Mouse (Mus musculus): ENCODE results near the gene Calhm1. TPM values are rescaled to one million over a fixed set of nuclear protein-coding genes. Genes with fewer than 3 reads are reported as not detected.
A peak's percentile ranks its signal among the peaks of the same experiment; 100 is the strongest.
"Not testable (repeated sequence)": the region's sequence is repeated elsewhere in the genome, so short reads cannot be mapped to it uniquely, and the experiment has no call there.

Calhm1 gene
- total RNA-seq, 2 experiments from 2014 or later: not detected

DNA sequence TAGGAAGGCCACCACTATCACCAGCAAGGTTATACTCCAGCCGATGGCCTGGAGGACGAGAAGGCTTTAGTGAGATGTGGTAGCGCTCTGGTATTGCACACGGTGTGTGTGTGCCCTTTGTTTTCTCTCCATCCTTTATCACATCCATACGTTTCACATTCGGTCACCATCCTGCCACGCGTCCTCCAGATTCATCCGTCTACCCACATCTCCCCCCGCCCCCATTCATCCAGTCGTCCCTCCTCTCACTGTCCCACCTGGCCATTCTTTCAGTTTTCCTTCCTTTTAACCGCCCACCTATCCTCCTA, 8.0 kb upstream of the Calhm1 start:
- DNase-seq: no peak

- DNase-seq: no peak
Observed at GRCm38 (mm10) chr19:47151332-47152061, 7.4 kb upstream of the Calhm1 start.

DNA sequence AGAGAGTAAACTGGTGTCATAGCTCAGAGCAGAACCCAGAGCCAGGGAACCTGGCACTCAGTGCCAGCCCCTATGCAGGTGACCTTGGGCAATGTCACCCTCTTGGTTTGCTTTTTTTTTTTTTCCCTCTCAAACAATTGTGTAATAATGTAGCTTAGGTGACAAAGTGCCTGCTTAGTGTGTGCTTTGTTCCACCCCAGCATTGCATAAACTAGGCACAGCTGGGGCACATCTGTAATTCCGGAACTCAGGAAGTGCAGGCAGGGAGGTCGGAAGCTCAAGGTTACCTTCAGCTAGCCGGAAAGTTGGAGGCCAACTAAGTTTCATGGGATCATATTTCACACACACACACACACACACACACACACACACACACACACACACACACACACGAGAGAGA, 5.8 kb upstream of the Calhm1 start:
- DNase-seq: no peak

GRCm38 (mm10) chr19:47148267-47148847, 4.3 kb upstream of the Calhm1 start:
- no peak for DNase-seq

DNA sequence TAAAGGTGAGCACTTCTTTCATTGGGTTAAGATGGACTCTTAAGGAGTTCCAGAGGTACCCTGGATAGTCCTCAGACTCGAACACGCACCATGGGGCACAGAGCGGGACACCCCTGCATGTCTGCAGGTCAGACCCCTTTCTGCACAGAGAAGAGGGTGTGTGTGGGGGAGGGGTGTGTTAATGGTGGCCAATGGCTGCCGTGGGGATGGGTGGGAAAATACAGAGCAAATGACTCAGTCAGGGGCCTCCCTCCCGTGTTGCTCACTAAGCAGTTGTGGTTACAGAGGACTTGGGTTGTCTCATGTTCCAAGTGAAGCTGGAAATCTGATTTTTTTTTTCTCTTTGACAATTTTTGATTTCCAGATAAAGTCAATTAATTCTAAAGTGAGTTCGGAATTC, 1.6 kb downstream of the Calhm1 start:
- DNase-seq: no peak

GRCm38 (mm10) chr19:47139611-47140010, 4.4 kb downstream of the Calhm1 start:
- not testable (repeated sequence) for DNase-seq

- DNase-seq: peak; percentile 64
Observed at GRCm38 (mm10) chr19:47137771-47138421, 6.2 kb downstream of the Calhm1 start, which contains the start of gene Calhm2. Calhm2 (minus strand) TSS chr19:47138294.

DNA sequence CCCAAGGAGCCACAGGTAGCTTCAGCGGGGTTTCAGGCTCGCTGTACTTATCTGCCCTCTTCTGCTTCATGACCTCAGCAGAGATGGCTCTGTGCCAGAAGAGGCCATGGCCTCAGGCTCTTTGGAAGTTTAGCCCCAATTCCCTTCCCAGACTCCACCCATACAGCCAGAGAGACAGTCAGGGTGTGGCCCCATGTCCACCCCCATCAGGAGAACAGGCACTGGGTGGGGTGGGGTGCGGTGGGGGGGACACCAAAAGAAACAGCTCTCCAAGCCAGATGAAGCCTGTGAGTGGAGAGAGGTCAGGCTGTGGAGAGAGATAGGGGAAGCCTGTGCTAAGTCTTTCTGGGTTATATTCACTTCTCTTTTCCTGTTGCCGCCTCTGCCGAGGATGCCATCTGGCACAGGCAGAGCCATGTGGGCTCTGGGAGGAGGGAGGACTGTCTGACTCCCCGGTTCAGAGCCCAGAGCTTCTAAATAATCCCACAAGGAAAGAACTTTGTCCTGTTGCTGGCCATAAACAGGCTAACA, 6.9 kb downstream of the Calhm1 start:
- DNase-seq: peak; percentile 71

DNA sequence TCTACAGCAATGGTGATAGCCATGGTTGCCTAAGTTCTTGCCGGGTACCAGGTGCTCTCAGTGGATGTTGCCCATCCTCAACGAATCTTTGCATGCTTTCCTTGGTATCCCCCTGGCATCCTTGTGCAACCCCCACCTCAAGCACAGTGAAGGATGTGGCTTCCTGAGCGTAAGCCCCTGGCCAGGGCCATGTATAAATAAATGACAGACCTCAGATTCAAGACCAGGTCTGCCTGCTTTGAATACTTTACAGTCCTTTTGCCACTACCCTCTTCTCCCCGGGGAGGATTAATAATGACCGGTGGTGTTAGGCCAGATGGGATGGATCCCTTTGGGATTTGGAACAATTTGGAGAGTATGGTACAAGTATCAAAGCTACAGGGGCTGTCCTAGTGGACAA, 7.9 kb downstream of the Calhm1 start:
- DNase-seq: no peak

- no peak for DNase-seq
Observed at GRCm38 (mm10) chr19:47135568-47135967, 8.5 kb downstream of the Calhm1 start.

DNA sequence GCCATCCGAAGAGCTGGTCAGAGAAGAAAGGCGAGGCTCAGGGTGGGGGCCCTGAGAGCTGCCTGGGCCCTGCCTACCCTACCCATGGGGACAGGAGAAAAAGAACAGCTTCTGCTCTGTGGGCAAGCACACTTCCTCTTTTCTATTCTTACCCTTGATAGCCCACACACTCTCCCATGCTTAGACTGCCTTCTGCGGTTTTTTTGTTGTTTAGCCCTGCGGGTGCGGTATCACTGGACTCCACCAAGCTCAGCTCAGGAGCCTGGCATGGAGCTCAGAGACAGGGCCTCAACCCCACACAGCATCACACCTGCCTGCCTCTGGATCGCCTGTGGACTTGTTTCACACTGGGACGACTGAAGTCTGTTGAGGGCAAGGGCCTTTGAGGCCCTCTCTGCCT, 10.9 kb downstream of the Calhm1 start:
- peak; percentile 29 for DNase-seq

- DNase-seq: no peak
Observed at GRCm38 (mm10) chr19:47130551-47131125, 13.4 kb downstream of the Calhm1 start.

- no peak for DNase-seq
Observed at GRCm38 (mm10) chr19:47128835-47129234, 15.2 kb downstream of the Calhm1 start.

- no peak for DNase-seq
Observed at GRCm38 (mm10) chr19:47128164-47128563, 15.9 kb downstream of the Calhm1 start.

DNA sequence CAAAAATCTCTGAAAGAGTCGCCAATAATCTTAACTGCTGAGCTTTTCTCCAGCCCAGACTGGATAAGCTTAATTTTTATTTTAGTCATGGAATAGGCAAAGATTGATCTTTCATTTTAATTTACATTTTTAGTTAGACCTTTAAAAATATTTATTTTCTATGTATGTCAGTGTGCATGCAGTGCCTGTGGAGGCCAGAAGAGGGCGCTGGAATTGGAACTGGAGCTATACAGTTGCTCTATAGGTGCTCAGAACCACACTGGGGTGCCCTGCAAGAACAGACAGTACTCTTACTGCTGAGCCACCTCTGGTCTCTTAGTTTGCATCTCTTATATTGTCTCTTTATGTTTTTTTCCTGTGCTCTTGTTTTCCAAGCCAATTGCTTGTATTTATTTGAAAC, 21.3 kb downstream of the Calhm1 start:
- DNase-seq: no peak

GRCm38 (mm10) chr19:47121054-47121453, 23.0 kb downstream of the Calhm1 start:
- no peak for DNase-seq

GRCm38 (mm10) chr19:47118634-47119033, 25.4 kb downstream of the Calhm1 start:
- no peak for DNase-seq

GRCm38 (mm10) chr19:47104641-47105271, 39.3 kb downstream of the Calhm1 start:
- DNase-seq: no peak

GRCm38 (mm10) chr19:47101080-47101479, 43.0 kb downstream of the Calhm1 start:
- DNase-seq: no peak

All from gastrocnemius, postnatal 25 days (tissue).